Mouse (Mus musculus): ENCODE results near the gene Ggps1. TPM values are rescaled to one million over a fixed set of nuclear protein-coding genes. Genes with fewer than 3 reads are reported as not detected.

Gene Ggps1
- total RNA-seq (2021): 10 to 100 TPM; 61.4 to 62.7 TPM

- DNase-seq (ENCODE audit: low spot score in 2 of 2): peak; percentile 96 to 99
- intact Hi-C loops (cut with DNase I): loop anchor here (1.0 to 5.0 kb wide), 3 partner anchors 24 to 108 kb away; partner anchors contain the start of genes B3galnt2 and Tbce
Measured at GRCm38 (mm10) chr13:14063013-14063941, at the start of gene Ggps1, which contains the start of gene Arid4b. Gene Ggps1, minus strand, starts transcription at chr13:14063488. Gene Arid4b, plus strand, starts transcription at chr13:14063232.

DNA sequence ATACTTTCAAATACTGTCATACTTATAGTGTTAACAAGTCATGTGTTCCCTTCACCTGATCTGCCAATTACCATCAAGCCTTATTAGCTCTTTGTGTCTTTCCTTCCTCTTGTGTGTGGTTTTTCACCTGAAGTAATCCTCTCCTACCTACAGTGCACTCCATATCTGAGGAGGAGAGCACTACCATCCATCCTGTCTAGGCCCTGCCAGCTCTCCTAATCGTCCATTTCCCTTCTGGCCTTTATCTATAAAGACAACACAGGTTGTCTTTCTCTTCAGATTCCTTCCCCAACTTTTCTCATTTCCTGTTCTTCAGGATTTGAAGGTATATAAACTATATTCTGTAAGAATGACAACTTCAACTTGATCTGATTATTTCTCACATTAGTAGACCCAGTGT, 47.9 kb upstream of the Ggps1 start:
- intact Hi-C loops (cut with DNase I): no loop called here

DNA sequence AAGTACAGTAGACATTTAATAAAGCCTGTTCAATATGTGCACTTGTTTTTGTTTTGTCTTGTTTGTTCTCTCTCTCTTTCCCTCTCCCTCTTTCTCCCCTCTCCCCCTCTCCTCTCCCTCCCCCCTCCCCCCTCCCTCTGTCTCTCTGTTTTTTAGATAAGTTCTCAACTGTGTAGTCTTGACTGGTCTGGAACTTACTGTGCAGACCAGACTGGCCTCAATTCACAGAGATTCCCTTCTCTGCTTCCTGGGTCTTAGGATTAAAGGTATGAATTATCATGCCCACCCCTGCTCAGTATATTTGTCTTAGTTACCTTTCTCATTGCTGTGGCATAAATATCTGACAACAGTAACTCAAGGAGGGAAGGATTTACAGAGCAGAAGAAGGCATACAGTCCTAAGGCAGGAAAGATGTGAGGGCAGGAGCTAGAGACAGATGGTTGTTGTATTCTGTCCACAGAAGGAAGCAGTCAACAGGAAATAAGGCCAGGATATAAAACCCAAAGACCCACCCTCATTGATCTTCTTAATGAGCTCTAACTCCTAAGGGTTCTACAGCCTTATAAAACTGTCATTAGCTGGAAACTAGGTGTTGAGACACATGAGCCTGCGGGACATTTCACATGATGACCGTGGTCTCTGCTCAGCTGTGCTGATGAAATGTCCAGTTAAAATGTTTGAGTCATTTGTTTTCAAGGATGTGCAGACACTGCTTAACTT, 47.0 kb upstream of the Ggps1 start:
- DNase-seq (ENCODE audit: low spot score in 2 of 2): no peak
- intact Hi-C loops (cut with DNase I): no loop called here

More for the DNA sequence above, 47.9 kb upstream of the Ggps1 start:
- DNase-seq (ENCODE audit: low spot score in 2 of 2): no peak

DNA sequence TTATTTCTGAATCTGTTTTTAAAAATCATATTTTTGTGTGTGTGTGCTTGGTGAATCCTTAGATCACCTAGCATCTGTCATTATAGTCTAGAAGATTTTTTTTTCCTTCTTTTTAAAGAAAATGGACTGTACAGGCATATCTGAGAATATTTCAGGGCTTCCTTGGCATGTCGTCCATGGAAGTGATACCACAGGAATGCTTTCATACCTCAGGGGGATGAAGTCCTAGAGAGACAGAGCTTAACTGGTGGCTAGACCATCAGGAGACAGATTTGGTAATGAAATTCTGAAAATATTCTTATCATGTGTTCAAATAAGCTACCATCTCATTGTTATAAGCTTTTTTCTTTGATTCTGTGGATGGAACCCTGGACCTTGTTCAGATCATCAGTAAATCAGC, 39.7 kb upstream of the Ggps1 start:
- intact Hi-C loops (cut with DNase I): no loop called here
- DNase-seq (ENCODE audit: low spot score in 2 of 2): no peak

DNA sequence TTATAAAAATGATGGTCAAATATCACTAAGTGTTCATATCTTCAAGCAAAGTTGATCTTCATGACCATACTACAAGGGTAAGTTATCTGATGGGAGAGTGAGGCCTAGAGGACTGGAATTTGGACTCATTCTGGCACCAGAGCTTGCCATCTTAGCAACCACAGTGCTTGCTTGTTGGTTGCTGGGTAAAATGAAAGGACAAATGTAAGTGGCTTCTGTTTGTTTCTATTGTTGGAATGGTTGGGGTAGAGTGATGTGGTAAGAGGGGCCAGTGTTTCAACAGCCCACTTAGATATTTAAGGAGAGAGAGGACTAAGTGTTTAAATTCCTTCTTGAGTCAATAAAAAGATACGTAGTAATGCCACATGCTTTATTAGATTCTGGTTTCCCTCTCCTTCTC, 25.4 kb upstream of the Ggps1 start:
- no peak for DNase-seq (ENCODE audit: low spot score in 2 of 2)
- intact Hi-C loops (cut with DNase I): no loop called here

DNA sequence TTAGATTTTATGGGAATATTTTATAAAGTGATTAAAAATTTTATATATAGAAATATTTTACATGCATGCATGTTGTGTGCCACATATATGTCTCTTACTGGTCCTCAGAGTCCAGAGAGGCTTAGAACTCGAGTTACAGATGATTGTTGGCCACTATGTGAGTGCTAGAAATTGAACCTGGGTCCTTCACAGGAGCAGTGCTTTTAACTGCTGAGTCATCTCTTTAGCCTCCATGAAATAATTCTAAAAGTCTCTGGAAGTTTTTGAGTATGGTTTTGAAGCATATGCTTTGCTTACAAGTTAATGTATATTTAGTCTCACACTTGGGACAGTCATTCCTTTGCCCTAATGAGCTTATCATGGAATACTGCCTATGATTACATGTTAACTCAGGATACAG, 12.0 kb upstream of the Ggps1 start:
- DNase-seq (ENCODE audit: low spot score in 2 of 2): no peak
- intact Hi-C loops (cut with DNase I): no loop called here

DNA sequence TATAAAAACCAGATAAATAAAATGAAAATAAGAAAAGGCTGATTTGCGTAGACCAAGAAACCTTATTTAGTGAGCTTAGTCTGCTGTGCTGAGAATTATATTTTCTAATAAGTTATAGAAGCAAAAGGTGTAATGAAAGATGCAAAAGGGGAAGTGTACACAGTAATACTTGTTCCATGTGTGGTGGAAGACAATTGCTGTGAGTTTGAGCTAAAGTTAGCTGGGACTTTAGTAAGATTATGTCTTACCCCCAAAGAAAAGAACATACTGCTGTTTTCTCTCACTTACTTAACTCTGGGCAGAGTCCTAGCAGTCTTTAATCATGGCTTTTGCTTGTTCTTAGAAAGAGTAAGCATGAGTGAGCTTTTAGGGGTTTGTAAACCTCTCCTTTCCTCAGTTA, 11.1 kb upstream of the Ggps1 start:
- intact Hi-C loops (cut with DNase I): no loop called here
- DNase-seq (ENCODE audit: low spot score in 2 of 2): no peak

- DNase-seq (ENCODE audit: low spot score in 2 of 2): no peak
- intact Hi-C loops (cut with DNase I): no loop called here
Measured at GRCm38 (mm10) chr13:14069291-14069690, 6.0 kb upstream of the Ggps1 start.

DNA sequence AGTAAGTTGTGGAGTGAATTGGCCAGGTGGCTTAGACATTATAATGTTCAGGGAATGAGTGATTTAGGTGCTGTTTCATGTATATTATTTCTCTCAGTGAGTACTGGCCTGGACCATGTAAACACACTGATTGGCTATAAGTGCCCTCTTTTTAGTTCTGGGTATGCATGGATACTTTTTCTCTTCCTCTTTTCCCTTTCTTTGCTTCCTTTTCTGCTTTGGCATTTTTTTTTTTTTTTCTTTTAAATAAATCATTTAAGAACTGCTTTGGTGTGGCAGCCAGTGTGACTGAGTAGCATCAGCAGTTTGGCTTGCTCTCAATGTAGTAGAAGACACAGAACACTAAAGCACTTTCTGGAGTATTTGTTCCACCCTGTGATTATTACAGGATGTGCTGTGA, 4.7 kb upstream of the Ggps1 start:
- intact Hi-C loops (cut with DNase I): no loop called here

DNA sequence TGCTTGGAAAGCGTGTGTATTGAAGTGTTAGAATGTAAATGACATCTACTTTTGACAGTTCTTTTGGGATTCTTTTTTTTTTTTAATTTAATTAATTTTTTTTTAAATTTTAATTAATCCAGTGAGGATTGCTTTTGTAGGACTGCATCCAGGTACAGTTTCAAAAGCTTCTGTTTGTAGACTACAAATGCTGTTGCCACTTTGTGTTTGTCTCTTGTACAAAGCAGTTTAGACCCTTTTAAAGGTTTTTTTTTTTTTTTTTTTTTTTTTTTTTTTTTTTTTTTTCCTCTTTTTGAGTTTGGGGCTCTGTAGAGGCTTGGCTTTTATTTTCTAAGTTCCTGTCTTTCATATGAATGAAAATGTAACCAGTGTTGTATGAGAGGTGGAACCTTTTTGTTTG, 2.4 kb upstream of the Ggps1 start:
- intact Hi-C loops (cut with DNase I): no loop called here
- no peak for DNase-seq (ENCODE audit: low spot score in 2 of 2)

More for the DNA sequence above, 4.7 kb upstream of the Ggps1 start:
- no peak for DNase-seq (ENCODE audit: low spot score in 2 of 2)

- DNase-seq (ENCODE audit: low spot score in 2 of 2): no peak
- intact Hi-C loops (cut with DNase I): no loop called here
Measured at GRCm38 (mm10) chr13:14065028-14065380, 1.7 kb upstream of the Ggps1 start.

- intact Hi-C loops (cut with DNase I): loop anchor here (5.0 kb wide), 1 partner anchor 103 kb away; no protein-coding TSS in a partner anchor
- peak; percentile 24 to 30 for DNase-seq (ENCODE audit: low spot score in 2 of 2)
Measured at GRCm38 (mm10) chr13:14064341-14065027, 1.2 kb upstream of the Ggps1 start.

DNA sequence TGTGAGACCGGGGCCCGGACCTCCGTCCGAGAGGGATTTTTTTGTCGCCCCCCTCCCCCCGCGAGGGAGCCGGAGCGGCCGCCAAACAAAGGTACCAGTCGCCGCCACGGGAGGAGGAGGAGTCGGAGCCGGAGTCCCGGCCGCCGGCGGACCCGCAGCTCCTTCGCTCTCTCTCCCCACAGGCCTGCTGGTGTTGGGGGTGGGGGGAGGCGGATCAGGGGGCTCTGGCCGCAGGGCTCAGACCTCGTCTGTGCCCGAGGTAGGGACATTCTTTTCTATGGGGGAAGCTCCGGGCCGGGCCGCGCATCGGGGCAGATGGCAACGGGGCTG, 619 bp upstream of the Ggps1 start:
- intact Hi-C loops (cut with DNase I): loop anchor here (1.0 to 5.0 kb wide), 3 partner anchors 25 to 109 kb away; partner anchors contain the start of genes B3galnt2 and Tbce
- no peak for DNase-seq (ENCODE audit: low spot score in 2 of 2)

DNA sequence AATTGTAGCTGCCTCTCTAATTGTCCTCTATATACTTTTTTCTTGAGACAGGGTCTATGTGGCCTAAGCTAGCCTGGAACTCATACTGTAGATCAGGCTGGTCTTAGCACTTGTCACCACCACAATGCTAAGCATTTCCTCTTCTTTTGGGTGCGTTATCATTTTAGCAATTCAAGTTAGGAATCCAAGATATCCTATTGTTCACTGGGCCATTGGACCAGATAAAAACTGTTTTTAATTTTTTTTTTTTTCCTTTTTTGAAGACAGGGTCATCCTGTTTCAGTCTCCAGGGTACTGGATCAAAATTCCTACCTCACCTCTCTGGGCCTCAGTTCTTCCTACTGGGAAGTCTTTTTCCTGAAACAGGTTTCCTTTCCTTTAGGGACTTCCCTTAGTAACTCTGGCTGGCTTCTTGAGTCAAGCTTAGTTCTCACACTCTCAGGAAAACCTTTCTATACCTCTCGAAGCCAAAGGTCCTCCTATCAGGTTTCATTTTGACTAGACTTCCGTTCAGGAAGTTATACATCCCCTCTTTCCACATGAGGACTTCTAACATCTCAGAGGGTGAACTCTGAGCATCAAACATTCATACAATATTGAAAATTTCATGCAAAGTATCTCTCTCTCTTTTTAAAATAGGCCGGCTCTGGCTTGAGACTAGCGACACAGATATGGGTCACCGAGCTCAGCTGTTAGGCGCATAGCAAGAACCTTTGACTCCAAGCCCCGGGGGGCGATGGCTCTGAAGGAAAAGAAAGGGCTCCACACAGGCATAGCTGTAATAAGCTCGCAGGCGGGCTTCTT, 877 bp downstream of the Ggps1 start:
- DNase-seq (ENCODE audit: low spot score in 2 of 2): peak in 1 of 2 experiments; percentile 12
- intact Hi-C loops (cut with DNase I): loop anchor here (1.0 to 5.0 kb wide), 3 partner anchors 23 to 108 kb away; partner anchors contain the start of genes B3galnt2 and Tbce

DNA sequence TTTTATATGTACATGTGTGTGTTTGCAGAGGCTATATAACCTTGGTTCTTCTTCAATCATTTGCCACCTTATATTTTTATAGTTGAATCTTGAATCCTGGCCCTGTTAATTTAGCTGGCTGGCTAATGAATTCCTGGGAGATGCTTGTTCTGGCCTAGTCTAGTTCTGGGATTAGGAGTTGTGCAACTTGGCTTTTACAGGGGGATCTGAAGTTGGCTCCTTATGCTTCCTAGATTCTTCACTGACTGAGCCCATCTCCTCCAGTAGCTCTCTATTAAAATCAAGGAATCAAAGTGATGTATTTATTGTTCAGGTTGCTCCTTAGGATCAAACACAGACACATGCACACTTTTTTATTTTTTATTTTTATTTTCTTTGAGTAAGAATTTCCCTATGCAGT, 3.7 kb downstream of the Ggps1 start:
- intact Hi-C loops (cut with DNase I): no loop called here

GRCm38 (mm10) chr13:14056801-14057200, 6.5 kb downstream of the Ggps1 start:
- no peak for DNase-seq (ENCODE audit: low spot score in 2 of 2)
- intact Hi-C loops (cut with DNase I): no loop called here

More for the DNA sequence above, 3.7 kb downstream of the Ggps1 start:
- DNase-seq (ENCODE audit: low spot score in 2 of 2): no peak

- intact Hi-C loops (cut with DNase I): no loop called here
Measured at GRCm38 (mm10) chr13:14049878-14050277, 13.4 kb downstream of the Ggps1 start.

DNA sequence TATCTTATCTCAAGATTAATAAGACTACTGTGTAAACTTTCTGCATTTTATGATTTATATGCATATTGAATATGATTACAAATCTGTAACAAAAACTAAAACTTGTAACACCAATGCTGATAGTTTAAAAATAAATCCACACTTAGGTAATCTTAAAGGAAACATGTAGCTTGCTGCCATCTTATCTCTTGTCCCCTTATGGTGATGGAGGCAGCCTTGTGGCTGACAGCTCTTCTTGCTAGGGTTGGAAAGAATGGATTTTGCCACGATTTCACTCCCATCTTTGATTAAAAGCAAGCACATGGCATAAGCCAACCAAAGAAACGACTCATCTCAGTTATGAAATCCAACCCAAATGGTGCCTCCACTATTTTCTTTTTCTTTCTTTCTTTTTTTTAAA, 18.8 kb downstream of the Ggps1 start:
- DNase-seq (ENCODE audit: low spot score in 2 of 2): no peak
- intact Hi-C loops (cut with DNase I): no loop called here

More at GRCm38 (mm10) chr13:14049878-14050277, 13.4 kb downstream of the Ggps1 start:
- DNase-seq (ENCODE audit: low spot score in 2 of 2): no peak

DNA sequence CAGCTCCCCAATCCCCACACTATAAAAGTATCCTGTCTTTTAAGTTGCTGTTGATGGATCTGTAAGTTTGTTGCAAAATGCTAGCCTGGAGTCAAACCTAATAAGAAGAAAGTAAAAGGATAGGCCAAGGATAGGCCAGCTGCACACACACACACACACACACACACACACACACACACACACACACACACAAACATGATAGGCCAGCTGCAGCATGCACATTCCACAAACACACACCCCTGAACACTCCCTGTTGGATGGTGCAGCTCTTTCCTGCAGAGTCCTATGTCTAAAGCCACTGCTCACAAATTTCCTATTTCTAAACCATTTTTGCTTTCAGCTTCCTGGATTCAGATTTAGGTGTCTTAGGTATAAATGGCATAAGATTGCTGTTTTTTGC, 19.4 kb downstream of the Ggps1 start:
- intact Hi-C loops (cut with DNase I): no loop called here
- no peak for DNase-seq (ENCODE audit: low spot score in 2 of 2)

Data from left cerebral cortex, postnatal 25 days (tissue).